Mouse (Mus musculus) ES-CJ7 (cell line): ENCODE data around the gene Mas1.

Source experiments
- DNase-seq: peaks from one replicate; pipeline ENCODE4 v3.0.0; 2011; ENCODE audit warnings: low read depth, low spot score

Gene Mas1

GRCm38 (mm10) chr17:12872275-12873028, 4.5 kb upstream of the Mas1 start:
- DNase-seq, result no peak

- no peak for DNase-seq
Observed at GRCm38 (mm10) chr17:12868640-12869039, 697 bp upstream of the Mas1 start.

DNA sequence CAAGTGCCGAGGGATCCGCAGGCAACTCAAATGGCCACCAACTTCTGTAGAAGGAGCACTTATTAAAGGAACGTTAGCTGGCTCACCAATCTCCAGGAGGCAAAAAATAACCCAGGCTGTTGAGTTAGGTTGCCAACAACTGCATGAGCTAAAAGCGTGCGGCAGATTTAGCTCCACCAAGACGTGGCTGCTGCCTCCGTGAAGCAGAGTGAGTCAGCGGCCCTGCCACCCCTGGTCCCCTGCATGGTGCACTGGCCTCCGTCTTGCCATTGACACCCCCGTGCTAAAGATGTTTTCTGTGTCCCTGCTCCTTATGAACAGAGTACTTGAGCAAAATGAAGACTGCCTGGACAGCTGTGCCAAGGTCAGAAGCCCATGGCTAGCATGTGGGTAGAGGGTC, 1.1 kb downstream of the Mas1 start:
- DNase-seq, result no peak

DNA sequence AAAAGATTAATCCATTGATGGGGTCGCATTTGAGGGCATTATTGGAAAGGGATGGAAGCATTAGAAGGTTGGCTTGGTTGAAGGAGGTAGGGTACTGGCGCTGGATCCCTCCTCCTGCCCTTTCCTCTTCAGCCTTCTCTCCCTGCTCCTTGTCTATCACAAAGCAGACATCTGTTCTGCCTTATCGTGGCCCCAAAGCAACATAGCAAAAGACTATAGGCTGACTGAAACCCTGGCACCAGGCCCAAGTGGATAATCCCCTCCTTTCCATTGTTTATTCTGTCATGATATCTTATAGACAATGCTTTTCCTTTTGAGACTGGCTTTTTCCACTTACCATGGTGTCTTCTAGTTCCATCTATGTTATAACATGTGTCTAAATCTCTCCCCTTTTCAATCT, 2.5 kb downstream of the Mas1 start:
- DNase-seq, result no peak

DNA sequence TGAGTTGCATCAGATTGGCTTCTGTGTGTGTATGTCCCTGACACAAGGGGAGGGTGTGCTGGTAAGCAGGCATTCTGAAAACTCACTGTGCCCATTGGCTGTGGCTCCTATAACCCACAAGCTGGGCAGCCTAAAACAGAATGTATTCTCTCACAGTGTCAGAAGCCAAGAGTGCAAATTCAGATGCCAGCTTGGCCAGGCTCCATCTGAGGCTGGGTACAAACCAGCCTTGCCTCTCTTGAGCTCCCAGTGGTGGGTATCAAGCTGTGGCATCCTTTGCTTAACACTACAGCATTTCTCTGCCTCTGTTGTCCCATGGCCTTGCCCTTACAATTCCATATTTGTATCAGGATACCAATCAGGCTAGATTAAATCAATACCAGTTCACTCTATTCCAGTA, 3.8 kb downstream of the Mas1 start:
- no peak for DNase-seq

GRCm38 (mm10) chr17:12859006-12859520, 8.9 kb downstream of the Mas1 start:
- no peak for DNase-seq

DNA sequence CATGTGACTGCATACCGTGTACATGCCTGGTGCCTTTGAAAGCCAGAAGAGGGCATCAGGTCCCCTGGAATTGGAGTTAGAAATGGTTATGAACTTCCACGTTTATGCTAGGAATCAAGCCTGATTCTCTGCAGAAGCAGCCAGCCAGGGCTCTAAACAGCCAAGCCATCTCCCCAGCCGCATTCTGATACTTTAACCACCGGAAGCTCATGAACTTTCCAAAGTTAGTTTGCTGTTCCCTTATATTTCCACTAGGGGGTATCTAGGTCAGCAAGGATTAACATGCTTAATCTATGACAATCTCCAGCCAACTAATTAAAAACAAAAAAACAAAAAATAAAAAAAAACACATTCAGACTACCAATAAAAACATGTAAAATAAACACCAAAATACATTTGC, 9.9 kb downstream of the Mas1 start:
- no peak for DNase-seq

DNA sequence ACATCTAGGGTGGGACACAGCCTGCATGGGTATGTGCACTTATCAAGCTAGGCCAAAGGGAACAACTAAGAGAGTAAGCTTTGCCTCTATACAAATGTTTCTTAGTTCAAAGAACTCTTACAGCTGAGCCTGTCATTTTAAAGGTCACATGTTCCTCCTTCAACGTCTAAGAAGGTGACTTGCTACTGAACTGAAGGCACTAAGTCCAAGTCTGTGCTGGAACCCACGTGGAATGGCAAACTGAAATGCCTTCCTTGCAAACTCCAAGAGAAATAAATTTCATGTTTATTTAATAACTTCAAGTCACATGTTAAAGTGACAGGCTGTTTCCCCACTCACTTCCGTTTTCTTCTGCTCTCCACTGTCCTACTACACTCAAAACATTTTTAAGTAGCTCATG, 10.5 kb downstream of the Mas1 start:
- DNase-seq, result no peak

GRCm38 (mm10) chr17:12854386-12854785, 13.6 kb downstream of the Mas1 start:
- DNase-seq, result no peak

DNA sequence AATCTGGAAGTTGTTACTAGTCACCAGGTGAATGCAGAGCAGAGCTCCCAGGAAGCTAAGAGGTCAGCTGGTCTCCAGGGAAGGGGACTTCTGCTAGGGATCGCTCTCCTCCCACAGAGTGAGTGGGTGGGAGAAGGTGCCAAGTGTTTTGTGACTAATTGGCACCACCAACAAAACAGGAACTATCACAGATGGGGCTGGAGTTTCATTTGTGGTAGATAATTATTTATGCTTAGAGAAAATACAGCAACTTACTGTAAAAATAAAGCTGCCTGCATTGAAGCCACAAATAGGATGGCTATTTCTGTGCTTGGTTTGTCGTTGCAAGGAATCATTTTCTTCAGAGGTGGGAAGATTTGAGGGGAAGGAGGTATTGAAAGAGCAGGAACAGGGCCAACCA, 14.1 kb downstream of the Mas1 start:
- no peak for DNase-seq

GRCm38 (mm10) chr17:12851689-12852088, 16.3 kb downstream of the Mas1 start:
- no peak for DNase-seq

GRCm38 (mm10) chr17:12849778-12850382, 18.1 kb downstream of the Mas1 start:
- DNase-seq, result no peak

- peak; percentile 19 for DNase-seq
Observed at GRCm38 (mm10) chr17:12847736-12848135, 20.2 kb downstream of the Mas1 start.

- DNase-seq, result no peak
Observed at GRCm38 (mm10) chr17:12846474-12846873, 21.5 kb downstream of the Mas1 start.

- no peak for DNase-seq
Observed at GRCm38 (mm10) chr17:12845862-12846261, 22.1 kb downstream of the Mas1 start.

DNA sequence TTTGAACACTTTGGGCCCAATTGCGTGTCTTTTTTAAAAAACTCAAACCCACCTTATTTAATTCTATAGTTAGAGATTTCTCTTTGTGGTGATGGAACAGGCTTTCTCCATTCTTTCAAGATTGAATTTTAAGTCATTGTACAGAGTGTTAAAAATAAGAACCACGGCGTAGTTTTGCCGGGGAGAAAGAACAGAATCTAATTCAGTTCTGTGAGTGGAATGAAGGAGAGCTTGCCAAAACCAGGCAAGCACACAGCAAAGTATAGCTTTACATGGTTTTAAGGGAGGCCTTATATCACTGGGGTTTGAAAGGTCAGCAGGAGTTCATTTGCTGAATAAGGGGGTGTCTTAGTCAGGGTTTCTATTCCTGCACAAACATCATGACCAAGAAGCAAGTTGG, 23.4 kb downstream of the Mas1 start:
- DNase-seq, result no peak

DNA sequence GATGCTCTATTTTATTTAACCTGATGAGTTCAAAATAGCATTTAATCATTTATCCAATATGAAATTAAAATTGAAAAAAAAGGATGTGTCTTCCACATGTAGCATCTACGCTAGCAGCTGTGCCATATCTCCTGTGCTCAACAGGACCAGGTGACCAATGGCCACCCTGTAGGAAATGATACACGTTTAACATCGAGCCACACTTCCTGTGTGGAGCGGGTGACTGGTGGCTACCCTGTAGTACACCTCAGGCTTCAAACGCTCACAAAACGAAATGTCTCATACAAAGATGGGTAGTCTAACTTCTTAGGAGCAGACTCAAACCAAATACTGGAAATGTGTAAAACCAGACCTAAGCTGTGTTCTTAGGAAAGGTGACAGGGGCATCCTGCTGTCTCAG, 24.1 kb downstream of the Mas1 start:
- no peak for DNase-seq

- DNase-seq, result no peak
Observed at GRCm38 (mm10) chr17:12839475-12840267, 28.3 kb downstream of the Mas1 start.

DNA sequence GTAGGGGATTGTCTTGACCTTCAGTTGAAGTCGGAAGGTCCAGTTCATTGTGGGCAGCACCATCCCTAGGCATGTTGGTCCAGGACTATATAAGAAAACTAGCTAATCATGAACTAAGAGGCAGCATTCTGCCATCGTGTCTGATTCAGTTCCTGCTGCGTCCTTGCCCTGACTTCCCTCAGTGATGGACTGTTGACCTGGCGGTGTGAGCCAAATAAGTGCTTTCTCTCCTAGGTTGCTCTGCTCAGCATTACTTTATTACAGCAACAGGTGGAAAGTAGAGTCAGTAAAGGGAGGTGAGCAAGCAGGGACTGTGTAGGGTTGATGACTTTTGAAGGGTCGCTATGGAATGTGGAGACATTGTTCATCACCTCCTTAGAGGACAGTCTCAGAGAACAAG, 32.2 kb downstream of the Mas1 start:
- no peak for DNase-seq

- DNase-seq, result no peak
Observed at GRCm38 (mm10) chr17:12834826-12835225, 33.1 kb downstream of the Mas1 start.

- DNase-seq, result no peak
Observed at GRCm38 (mm10) chr17:12834317-12834716, 33.6 kb downstream of the Mas1 start.

DNA sequence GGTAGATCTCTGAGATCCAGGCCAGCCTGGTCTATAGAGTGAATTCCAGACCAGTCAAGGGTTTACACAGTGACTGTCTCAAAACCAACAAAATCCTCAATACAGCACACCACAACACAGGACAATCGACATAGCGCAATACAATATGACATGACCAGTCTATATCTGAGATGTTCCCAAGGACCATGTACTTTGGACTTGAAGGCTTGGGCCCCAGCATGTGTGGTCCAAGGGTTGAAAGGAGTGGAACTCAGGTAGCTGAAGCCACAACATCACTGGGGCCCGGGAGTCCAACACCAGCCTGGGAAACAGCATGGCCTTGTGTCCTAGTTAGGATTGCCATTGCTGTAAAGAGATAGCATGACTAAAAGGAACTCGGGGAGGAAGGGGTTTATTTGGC, 35.3 kb downstream of the Mas1 start:
- DNase-seq, result no peak

GRCm38 (mm10) chr17:12832231-12832630, 35.7 kb downstream of the Mas1 start:
- no peak for DNase-seq
